Mouse (Mus musculus) left cerebral cortex, postnatal 10 days (tissue): ENCODE results near the gene Ubac1. TPM values are rescaled to one million over a fixed set of nuclear protein-coding genes. Genes with fewer than 3 reads are reported as not detected.

ENCODE experiments used
- DNase-seq, 2 experiments: peaks; one replicate each; pipeline ENCODE4 v3.0.0; 2021 to 2022; ENCODE audit warnings: low spot score in 2 of 2, mixed read lengths in 1 of 2; ENCODE audit errors: extremely low spot score in 1 of 2
- intact Hi-C: fragments of 180-260 bp; cut with DNase I; formaldehyde crosslinking; loops from one replicate; pipeline ENCODE4 v1.15.1; 2025
- total RNA-seq, 2 experiments: library from RNA; stranded (reverse); gene quantifications; 2 replicates each; pipeline ENCODE4 v1.2.3; 2021

The Ubac1 gene
- total RNA-seq, 2 experiments from 2014 or later: 82.3 to 85.1 TPM

- intact Hi-C loops: loop anchor here (10.0 kb wide), 1 partner anchor 149 kb away; no protein-coding TSS in a partner anchor
Measured at GRCm38 (mm10) chr2:25983159-25983907, 38.2 kb downstream of the Ubac1 start, which contains the start of gene Camsap1. Camsap1 (minus strand) TSS chr2:25983282.

GRCm38 (mm10) chr2:25982426-25983091, 39.0 kb downstream of the Ubac1 start:
- intact Hi-C loops: loop anchor here (10.0 kb wide), 1 partner anchor 148 kb away; no protein-coding TSS in a partner anchor
- DNase-seq: peak in 1 of 2 experiments; percentile 24

More at GRCm38 (mm10) chr2:25983159-25983907, 38.2 kb downstream of the Ubac1 start, which contains the start of gene Camsap1:
- peak; percentile 99 to 100 for DNase-seq

GRCm38 (mm10) chr2:25982052-25982425, 39.5 kb downstream of the Ubac1 start:
- DNase-seq: peak; percentile 33 to 75
- intact Hi-C loops: loop anchor here (10.0 kb wide), 1 partner anchor 147 kb away; no protein-coding TSS in a partner anchor

- intact Hi-C loops: no loop called here
- no peak for DNase-seq
Measured at GRCm38 (mm10) chr2:25978997-25979396, 42.5 kb downstream of the Ubac1 start.

- intact Hi-C loops: no loop called here
- DNase-seq: no peak
Measured at GRCm38 (mm10) chr2:25977587-25978239, 43.8 kb downstream of the Ubac1 start.

GRCm38 (mm10) chr2:25975141-25975770, 46.3 kb downstream of the Ubac1 start:
- intact Hi-C loops: no loop called here

GRCm38 (mm10) chr2:25970426-25970825, 51.1 kb downstream of the Ubac1 start:
- peak; percentile 36 to 60 for DNase-seq
- intact Hi-C loops: no loop called here

More at GRCm38 (mm10) chr2:25975141-25975770, 46.3 kb downstream of the Ubac1 start:
- DNase-seq: no peak

GRCm38 (mm10) chr2:25969319-25969718, 52.2 kb downstream of the Ubac1 start:
- intact Hi-C loops: no loop called here
- DNase-seq: no peak

- intact Hi-C loops: no loop called here
- DNase-seq: no peak
Measured at GRCm38 (mm10) chr2:25949291-25949690, 72.3 kb downstream of the Ubac1 start.

Other genes starting within 250 kb of the Ubac1 start
- gene Lcn11, start 244.7 kb downstream of the Ubac1 start, total RNA-seq: not detected
- not detected for gene Gm13539, start 239.5 kb downstream of the Ubac1 start, total RNA-seq
- not detected for gene Glt6d1, start 205.9 kb downstream of the Ubac1 start, total RNA-seq
- gene Lcn9, start 198.6 kb downstream of the Ubac1 start, total RNA-seq: not detected
- not detected for gene Sohlh1, start 174.5 kb downstream of the Ubac1 start, total RNA-seq
- 100 to 1,000 TPM in 1 of 2 experiments, 10 to 100 TPM in 1; 94.7 to 126 TPM for gene Kcnt1, start 158.0 kb downstream of the Ubac1 start, total RNA-seq
- 100 to 1,000 TPM; 155 to 168 TPM for gene Camsap1, start 38.5 kb downstream of the Ubac1 start, total RNA-seq
- gene Nacc2, start 101.5 kb upstream of the Ubac1 start, total RNA-seq: 10 to 100 TPM; 45.6 to 46.4 TPM
- gene Lhx3, start 186.5 kb upstream of the Ubac1 start, total RNA-seq: not detected
- gene Qsox2, start 215.8 kb upstream of the Ubac1 start, total RNA-seq: 10 to 100 TPM; 20.7 to 21.7 TPM